Mouse (Mus musculus) cerebellum, adult 9-10 months (tissue): ENCODE results near the gene Gm5485.

ENCODE experiments used
- DNase-seq: peaks from one replicate; pipeline ENCODE4 v3.0.0; 2022

Gene Gm5485

DNA sequence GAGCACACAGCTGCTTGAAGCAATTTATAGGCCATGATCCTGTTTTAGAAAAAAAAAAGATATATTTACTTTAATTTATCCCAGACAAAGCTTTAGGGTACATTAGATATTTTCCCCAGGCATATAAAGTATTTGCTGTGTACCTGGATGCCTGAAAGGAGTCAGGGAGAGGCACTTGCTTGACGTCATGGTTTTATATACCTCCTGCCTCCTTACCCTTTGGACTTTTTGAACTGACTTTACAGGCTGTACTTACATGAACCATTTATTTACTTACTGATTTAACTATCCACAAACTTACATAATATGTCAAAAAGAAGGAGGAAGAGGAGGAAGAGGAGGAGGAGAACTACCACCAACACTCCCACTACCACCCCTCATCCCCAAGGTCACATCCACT lies at the start of gene Gm5485:
Gene Gm5485 (minus strand): TSS at position 171 of the 400 bp plus-strand sequence.
- DNase-seq = no peak

DNA sequence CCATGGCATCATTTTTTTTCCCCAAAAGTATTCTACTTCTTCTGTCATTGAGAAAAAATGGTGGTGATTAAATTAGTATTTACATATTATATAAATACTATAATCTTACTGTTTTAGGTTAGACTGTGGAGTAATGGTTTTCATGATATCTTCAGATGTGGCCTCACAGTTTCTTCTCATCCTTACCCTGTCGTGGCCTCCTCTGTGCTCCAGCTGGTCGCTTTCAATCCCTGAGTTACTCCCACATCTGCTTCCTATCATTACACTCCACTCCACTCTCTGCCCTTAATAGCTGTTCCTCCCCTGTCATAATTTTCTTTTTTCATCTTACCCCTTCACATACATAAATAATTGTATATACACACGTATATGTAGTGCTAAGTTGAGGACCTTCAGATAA lies 41.0 kb upstream of the Gm5485 start:
- no peak for DNase-seq

DNA sequence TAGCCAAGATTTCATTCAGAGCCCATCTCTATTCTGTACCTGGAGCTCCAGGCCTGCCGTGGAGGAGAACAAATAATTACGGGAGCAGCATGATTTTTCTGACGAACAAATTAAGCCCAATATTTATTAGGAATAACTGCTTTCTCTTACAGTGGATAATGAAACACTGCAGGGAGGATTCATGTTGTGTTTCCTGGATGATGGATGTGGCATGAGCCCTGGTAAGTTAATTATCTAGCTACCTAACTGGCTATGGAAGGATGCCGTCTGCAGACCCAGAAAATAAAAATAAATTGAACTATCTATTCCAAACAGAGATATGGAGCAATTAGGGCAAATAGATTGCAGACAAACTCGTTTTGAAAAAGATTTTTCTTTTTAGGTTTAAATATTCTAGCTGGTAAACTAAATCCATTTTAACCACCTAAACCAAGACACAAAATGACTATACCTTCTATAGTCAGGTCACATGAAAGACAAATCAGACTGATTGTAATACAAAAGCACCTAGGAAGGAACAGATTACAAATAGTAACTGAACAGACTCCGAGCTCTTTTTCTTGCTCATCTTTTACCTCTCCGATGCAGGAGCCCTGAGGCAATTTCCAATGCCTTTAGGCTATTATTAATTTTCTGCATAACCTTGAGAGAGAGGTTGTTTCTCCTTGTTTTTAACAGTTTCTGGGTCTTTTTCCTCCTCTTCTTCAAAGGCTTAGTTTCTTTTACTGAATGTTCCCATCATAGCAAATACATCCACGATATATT lies 34.1 kb upstream of the Gm5485 start:
- DNase-seq = no peak

DNA sequence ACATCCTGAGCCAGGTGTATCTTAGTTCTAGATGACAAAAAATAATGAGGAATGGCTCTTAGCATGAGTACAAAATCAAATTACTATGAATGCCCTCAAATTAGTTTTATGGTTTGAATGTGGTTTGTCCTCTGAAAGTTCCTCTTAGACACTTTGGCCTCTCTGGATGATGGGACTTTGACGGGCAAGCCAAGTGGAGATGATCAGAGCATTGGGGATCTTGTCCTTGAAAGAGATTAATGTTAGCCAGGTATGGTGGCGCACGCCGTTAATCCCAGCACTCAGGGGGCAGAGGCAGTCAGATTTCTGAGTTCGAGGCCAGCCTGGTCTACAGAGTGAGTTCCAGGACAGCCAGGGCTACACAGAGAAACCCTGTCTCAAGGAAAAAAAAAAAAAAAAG lies 32.4 kb upstream of the Gm5485 start:
- no peak for DNase-seq

DNA sequence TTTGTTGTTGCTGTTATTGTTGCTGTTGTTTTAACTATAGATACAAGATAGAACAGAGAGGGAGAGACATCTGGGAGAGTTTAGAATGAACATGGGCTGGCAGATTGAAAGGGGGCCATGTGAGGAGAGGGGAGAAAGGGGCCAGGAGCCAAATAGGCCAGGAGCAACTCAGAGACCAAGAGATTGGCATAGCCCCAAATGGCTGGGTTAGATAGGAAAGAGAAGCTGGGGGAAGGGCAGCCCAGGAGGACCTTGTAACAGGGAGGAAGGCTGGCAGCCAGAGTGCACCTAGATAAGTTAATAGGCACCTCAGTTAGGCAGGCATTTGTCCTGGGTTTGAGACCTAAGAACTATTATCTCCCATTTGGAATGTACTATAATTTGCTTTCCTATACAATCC lies 25.3 kb upstream of the Gm5485 start:
- no peak for DNase-seq

DNA sequence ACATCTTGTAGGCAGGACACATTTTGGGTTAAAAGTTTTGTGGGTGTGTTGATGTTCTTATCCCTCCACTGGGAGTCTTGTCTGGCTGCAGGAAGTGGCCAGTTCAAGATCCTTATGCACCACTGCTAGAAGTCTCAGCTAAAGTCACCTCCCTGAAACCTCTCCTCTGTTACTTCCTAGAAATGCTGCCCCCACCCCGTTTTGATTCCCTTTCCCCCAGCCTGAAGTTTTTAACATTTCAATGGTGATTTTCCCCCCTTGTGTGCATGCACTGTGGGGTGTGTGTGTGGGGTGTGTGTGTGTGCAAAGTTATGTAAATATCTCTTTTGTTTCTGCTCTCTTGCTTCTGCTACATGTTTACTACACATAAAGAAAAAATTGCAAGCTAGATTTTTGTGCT lies 23.2 kb upstream of the Gm5485 start:
- DNase-seq = no peak

DNA sequence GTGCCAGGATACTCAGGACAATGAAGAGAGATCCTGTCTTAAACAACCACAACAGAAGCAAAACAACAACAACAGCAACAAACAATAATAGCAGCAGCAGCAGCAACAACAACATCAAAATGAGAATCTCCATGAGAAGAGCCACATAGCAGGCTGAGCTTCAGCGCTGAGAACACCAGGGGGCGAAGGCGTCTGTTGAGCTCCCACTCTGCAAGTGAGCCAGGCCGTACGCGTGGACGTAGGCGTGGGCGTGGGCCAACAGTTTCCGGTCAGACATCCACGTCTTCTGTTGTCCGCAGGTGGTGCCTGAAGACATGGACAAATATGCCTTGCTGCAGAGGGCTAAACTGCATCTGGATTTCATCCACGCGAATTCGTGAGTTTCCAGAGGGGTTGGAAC lies 18.8 kb upstream of the Gm5485 start, which contains the start of gene Morc1:
Gene Morc1 (plus strand): TSS at position 211 of the 400 bp plus-strand sequence.
- DNase-seq = no peak

DNA sequence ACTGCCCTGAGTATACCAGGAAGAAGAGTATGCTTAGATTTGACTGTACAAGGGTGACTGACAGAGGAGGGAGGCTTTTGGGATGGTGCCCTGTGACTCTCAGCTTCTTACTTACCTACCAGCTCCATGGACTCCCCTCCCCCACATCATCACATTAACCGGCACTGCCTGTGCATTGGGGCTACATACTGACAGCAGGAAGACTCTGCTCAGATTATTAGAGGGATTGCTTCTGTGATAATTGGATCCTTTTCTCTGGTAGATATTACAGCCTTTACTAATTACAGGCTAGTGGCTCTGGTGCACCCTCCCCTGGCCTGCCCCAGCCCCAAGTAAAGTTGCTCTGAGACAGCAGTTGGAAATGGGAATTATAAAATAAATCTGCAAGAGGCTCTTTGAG lies 17.2 kb upstream of the Gm5485 start:
- DNase-seq = no peak

DNA sequence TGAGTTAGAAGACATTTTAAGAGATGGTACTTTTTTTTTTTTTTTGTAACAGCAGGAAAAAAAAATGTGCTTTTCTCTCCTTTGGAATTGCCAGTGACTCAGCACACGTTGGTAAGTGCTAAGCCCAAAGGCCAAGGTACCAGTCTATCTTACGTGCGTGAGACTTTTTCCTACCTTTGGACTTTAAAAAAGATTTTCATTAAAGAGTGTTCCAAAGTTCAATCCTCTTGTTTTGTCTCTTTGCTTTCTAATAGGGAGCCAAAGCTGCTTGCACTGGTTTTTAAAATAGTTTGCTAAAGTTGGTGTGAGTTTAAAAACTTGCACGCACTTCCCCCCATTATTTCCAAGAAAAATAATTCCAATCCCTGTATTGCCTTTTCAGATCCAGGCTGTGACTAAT lies 11.9 kb upstream of the Gm5485 start:
- no peak for DNase-seq

DNA sequence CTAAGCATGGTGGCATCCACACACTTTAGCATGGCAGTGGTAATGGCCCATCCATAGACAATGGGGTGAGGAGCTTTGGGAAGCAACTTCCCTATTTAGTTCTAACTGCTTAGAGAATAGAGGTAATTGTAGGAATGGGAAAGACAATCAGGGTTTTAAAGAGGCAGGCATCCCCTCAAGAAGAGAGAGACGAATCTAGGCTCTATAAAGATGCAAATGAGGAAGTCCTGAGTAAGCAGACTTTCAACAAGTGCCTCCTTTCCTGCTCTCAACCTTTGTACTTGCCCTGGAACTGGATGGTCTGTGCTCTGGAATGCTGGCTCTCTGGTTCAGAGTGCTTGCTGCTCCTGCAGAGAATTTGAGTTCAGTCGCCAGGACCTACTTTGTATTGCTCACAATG lies 10.3 kb upstream of the Gm5485 start:
- no peak for DNase-seq

DNA sequence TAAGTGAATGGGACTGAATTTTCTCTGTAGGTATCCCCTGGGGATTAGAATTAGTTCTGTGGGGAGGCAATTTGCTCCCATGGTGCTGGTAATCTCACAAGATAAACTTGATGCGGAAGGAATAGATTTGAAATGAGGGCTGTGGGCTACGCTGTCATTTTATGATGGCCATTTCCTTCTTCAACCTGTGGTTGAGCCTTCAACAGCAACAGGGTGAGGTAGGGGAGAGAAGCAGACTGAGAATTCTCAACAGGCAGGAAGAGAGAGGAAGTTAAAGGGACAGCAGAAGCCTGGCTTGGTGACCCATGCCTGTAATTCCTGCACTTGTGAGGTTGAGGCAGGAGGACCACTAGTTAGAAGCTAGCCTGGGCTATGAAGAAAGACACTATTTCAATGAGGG lies 6.8 kb upstream of the Gm5485 start:
- no peak for DNase-seq

DNA sequence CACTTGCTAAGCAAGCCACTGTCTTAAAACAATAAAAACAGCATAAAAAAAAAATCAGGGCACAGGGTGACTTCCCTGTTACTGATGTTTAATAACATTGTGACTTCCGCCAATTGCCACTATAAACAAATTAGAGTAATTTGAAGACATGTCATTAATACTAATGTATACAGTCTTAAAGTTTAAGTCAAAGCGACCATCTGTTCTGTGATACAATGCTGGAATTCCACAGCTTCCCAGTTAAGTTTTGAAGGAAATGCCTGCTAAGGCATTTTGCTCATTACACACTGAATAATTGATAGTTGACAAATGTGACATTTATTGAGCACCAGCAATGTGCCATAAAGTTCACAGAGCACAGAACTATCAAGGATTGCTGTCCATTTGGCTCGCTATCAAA lies 6.3 kb upstream of the Gm5485 start:
- DNase-seq = no peak

DNA sequence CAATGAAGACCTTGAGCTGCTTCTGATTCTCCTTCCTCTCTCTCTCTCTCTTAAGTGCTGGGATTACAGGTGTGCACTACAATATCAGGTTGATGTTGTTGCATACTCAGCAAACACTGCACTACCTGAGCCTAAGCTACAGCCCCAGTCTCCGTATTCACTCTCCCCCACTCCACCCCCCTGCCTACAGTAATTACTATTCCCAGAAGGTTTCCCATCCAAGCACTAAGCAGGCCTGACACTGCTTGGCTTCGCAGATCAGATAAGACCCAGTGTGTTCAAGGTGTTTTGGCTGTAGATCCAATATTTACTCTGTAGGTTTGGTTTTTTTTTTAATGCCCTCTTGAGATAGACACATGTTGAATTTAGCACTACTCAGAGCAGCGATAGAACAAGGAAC lies 2.1 kb downstream of the Gm5485 start:
- no peak for DNase-seq

DNA sequence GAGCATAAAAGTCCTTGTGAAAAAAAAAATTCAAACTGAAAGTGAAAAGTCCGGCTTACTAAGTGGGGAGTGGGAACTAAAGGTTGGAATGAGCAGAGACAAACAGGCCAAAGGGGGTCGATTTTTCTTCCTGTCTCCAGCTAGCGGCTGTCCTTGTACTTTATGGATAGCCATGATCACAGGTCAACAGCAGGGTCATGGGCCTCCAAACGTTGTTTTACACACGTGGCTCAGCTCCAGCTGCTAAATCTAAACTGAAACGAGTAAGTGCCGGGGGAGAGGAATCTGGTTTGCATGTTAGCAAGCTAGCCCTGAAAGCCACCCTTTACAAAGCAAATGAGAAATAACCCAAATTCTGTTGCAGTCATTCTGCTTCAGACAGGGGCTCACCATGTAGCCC lies 2.6 kb downstream of the Gm5485 start:
- no peak for DNase-seq

DNA sequence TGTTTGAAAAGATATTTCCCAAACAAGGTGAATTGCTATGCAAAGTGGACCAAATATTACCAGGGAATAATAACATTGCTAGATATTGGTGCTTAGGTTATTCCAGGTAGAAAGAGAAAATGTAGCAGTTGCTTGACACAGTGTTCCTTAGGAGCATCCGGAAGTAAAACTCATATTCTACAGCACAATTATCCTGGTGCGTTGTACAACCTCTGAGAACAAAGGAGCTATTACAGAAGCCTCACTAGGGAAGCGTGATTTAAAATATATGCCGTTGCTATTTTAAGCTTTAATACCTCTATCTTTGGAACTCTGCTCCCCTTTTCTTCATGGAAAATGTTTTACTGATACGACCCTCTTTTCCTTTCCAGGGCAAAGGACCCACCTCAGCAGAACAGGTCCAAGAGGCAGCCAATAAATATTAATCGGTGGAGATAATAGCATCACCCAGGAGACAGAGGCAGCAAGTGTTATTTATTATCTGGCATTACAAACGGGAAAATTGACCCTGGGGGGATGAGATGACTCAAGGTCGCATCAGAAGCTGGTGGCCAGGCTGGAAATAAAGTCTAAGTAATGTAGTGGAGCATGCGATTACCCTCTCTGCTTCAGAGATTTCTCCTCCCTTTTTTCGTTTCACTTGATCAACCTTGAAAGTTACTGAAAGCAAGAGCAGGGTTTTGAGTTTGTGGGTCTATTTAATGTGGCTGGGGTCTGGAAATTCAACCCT lies 6.4 kb downstream of the Gm5485 start:
- DNase-seq = no peak

DNA sequence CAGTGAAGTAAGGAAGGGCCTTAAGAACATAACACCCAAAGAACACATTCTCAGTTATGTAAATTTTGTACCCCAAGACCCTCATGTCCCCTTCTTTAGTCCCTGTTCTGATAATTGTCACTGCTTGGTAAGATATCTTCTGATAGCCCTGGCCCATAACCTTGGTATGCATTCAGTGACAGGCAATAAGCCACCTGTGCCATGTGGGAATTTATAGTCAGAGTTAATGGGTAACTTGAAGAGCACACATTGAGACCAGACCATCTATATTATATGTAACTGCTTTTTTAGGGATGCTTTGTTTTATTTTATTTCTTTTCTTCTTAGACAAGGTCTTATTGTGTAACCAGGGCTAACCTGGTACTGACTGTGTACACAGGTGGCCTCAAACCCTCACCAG lies 8.2 kb downstream of the Gm5485 start:
- no peak for DNase-seq

DNA sequence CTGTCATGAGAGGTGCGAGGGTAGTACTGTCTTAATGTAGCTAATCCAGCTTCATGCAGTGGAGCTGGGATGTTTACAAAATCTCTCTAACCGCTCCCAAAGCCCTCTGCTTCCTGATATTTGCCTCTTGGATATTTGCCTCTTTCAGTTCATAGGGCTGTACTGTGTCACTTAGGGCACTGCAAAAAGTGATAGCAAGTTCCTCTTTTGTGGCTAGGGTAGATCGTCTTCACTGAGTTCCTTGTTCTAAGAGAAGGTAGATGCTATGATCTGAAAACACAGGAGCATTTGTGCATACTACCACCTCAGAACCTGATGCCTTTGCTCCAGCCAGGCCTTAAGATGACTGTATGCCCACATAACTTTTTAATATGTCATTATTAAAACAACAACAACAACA lies 8.8 kb downstream of the Gm5485 start:
- DNase-seq = no peak

DNA sequence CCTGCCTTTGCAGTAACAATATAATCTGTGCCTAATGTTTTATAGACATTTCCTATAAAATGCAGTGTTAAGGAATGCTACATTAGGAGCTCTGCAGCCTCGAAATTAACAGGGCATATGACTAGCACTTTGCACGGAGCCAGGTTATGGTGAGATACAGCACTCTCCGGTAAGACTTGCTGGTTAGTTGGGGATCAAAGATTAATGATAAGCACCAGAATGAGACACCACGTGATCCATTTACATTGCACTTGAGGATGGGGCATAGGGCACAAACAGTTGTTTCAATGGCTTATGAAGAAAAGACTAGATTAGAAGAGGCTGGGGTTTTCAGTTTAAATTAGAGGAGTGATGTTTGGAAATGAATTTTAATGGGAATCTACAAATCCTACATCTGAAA lies 9.3 kb downstream of the Gm5485 start:
- no peak for DNase-seq

DNA sequence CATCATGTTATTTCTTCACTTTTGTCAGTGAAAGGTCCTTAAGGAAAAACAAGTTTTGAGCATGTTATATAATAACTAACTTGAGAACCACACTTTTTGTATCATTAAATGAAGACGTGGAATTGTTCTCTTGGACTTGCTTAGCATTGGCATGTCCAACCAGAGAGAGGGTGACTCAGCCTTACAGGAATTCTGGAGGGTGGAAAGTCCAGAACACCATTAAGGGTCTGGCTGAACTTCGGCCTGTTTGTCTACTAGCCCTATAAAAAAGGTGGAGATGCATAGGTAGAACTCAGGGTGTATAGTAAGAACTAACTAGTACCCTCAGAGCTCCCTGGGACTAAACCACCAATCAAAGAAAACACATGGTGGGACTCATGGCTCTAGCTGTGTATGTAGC lies 16.9 kb downstream of the Gm5485 start:
- DNase-seq = no peak

DNA sequence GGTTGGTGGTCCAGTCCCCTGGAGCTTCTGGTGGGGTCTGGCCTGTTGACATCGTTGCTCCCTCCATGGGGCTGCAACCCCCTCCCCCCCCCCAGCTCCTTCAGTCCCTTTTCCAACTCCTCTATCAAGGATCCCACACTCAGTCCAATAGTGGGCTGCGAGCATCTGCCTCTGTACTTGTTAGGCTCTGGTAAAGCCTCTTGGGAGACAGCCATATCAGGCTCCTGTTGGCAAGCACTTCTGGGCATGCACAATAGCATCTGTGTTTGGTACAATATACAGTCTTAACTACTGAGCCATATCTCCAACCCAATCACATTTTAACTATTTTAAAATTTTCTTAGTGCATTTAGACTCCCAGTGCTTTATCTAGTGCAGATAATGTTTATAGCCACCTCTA lies 25.2 kb downstream of the Gm5485 start:
- DNase-seq = no peak

DNA sequence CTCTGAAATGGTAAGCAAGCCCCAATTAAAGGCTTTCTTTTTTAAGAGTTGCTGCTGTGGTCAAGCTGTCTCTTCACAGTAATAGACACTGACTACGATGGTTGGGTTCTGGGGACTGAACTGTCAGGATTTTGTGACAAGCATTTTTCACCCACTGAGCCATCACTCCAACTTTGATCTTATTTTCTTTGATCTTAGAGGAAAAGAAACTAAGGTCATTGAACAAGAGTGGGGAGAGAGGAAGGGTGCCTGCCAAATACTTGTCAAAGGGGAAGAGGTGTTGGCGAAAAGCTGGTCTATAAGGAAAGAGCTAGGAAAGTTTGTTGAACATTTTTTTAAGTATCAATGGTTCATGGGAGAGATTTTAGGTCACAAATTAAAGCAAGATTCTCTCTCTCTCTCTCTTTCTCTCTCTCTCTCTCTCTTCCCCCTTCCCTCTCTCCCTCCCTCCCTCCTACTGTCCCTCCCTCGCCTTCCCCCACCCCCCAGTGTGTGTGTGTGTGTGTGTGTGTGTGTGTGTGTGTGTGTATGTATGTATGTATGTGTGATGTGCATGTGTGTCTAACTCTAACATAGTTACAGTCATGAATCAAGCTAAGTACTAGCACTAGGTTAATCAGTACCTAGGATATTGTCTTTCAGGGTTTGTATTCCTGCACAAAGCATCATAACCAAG lies 28.5 kb downstream of the Gm5485 start:
- no peak for DNase-seq

DNA sequence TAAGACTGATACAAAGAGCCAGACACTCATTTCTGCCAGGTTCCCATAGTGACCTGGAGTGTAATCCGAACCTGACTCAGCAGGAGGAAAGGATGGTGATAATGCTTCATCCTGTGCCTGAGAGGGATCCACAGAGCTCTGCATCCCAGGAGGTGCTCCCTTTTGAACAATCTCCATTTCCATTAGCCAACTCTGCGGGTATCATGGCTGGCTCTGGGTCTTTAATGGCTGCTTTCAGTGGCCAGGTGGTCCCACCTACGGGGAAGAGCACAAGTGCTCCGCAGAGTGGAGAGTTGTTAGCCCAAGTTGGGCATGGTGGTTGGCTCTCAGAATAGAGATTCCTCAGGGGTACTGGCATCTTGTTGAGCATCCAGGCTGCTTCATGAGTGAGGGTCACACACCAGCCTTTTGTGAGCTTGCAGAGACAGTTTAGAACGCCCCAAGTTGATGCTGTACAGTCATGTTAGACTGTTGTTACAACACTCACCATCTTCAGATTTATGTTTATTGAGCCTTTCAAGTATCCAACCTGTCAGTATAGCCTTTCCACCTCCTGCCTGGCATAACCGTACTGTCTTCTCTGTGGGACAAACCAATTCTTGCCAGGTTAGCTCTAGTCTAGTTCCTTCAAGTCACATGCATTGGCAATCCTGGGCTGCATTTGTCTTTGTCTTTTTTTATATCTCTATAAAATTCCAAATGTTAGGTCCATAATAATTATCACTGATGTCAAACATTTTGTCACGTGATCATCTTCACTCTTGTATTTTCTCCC lies 38.3 kb downstream of the Gm5485 start:
- peak; percentile 95 for DNase-seq

DNA sequence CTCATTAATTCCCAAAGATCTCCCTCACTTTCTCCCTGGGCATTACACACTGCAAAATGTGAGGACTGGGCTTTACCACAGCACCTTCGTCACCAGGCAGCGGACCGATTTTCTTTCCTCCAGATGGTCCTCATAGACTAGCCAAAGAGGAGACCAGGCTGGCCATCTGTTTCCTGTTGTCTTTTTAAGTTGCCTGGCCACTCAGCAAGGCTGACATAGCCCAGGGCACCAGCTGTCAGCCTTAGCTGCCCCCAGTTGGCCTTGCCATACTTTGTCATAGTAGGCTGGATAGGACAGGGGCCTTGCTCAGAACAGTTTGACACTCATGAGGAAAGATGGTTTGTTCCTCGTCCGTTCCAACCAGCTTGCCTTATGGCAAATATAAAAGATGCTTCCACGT lies 39.8 kb downstream of the Gm5485 start:
- peak; percentile 96 for DNase-seq
